Mouse (Mus musculus): ENCODE data around the gene Lrrc4c. TPM values are rescaled to one million over a fixed set of nuclear protein-coding genes. Genes with fewer than 3 reads are reported as not detected.

The Lrrc4c gene
- total RNA-seq, 2 experiments from 2014 or later, result 127 to 128 TPM

- no peak for DNase-seq (ENCODE audit: low spot score in 2 of 2)
- intact Hi-C loops (cut with DNase I), result no loop called here
Observed at GRCm38 (mm10) chr2:97525107-97525506, 1207.1 kb downstream of the Lrrc4c start.

- intact Hi-C loops (cut with DNase I), result no loop called here
- DNase-seq (ENCODE audit: low spot score in 2 of 2), result no peak
Observed at GRCm38 (mm10) chr2:97530622-97531021, 1212.7 kb downstream of the Lrrc4c start.

DNA sequence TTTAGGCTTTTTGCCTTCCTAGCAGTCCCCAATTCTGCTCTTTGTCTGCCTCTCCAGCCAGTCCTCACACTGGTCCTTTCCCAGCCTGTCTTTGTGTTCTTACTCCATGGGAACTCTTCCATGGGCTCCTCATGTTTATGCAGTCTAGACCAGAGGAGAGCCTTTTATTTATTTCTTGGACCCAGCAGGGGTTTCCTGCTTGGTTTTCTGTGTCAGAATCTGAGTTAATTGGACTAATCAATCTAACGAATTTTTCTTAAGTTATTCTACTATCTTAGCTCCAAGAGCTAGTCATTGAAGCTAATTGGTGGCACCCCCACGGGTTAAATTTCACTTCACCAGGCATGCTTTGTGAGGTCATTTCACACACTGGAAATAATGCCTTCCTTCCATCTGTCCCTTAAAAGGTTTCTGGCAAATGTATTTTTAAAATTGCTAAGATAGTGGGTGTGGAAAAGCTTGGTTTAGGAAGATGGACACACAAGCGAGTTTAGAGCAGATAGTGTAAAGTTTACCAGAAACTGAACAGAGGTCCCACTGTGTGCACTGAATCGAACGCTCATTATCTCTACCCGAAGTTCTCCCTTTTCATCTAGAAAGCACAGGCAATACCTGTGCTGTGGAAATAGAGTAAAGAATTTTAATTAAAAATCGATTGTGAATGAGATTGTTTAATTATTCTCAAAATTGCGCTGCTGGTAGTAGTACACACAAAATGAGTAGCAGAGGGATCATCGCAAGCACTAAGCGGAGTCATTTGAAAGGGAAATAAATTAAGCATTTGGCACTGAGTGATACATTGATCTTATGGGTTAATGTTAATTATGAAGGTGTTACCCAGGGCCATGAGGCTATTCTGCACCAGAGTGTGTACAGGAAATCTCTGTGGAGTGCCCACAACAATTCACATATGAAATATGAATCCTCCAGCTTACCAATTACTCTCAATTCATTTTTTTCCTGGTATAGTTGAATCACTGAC is 1226.0 kb downstream of the Lrrc4c start:
- intact Hi-C loops (cut with DNase I), result no loop called here
- DNase-seq (ENCODE audit: low spot score in 2 of 2), result no peak

GRCm38 (mm10) chr2:97544673-97545071 is 1226.7 kb downstream of the Lrrc4c start:
- intact Hi-C loops (cut with DNase I), result no loop called here

GRCm38 (mm10) chr2:97545946-97546345 is 1228.0 kb downstream of the Lrrc4c start:
- intact Hi-C loops (cut with DNase I), result no loop called here
- DNase-seq (ENCODE audit: low spot score in 2 of 2), result no peak

More at GRCm38 (mm10) chr2:97544673-97545071, 1226.7 kb downstream of the Lrrc4c start:
- DNase-seq (ENCODE audit: low spot score in 2 of 2), result no peak

DNA sequence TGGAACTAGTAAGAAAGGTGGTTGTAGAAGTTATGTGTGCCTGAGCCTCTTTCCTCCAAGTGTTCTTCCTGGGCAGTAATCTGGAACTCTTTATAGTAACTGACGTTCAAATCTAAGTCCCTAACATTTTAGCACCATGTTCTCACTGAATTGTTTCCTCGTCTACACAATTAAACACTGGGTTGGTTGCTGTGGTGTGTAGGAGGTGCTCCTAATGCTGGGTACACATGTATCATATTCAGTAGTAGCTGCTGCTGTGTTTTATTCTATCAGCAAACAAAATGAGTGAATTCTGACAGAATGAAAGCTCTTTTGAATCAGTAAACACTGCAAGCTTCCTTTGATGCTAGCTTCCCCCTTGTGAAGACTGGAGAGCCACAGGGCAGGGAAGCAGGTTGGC is 1246.5 kb downstream of the Lrrc4c start:
- no peak for DNase-seq (ENCODE audit: low spot score in 2 of 2)
- intact Hi-C loops (cut with DNase I), result no loop called here

DNA sequence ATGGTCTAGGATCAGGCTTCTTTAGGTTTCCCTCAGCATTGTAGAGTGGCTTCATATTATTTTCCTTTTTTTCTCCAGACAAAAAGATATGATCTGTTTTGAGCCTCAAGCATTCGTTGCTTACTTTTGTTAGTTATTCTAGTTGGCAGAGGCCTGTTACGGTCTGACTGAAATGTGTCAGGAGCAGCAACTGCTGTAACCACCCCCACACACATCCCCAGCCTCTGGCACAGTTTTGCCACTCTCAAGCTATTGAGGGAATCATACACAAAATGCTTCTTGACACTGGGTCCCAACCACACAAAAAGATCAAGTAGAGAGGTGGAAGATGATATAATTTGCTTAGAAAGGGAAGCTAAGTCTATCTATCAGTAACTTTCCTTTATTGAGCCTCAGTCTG is 1251.0 kb downstream of the Lrrc4c start:
- intact Hi-C loops (cut with DNase I), result no loop called here
- no peak for DNase-seq (ENCODE audit: low spot score in 2 of 2)

DNA sequence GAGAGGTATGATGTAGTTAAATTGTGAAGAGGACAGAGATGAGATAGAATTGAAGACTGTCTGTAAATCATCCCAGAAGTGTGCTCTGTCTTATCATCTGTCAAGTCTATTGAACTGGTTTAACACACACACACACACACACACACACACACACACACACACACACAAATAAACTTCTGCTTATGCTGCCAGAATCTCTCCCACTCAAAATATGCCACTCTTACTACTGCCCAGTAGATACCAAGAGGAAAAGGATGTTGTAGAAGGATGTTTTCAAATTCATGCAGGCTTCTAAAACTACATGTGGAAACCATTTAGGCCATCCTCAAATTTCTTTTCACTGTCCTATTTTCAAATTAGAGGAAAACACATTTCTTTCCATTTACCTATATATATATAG is 1257.0 kb downstream of the Lrrc4c start:
- DNase-seq (ENCODE audit: low spot score in 2 of 2), result peak; percentile 22 to 46
- intact Hi-C loops (cut with DNase I), result no loop called here

- intact Hi-C loops (cut with DNase I), result loop anchor here (10.0 kb wide), 1 partner anchor 106 kb away; no protein-coding TSS in a partner anchor
- no peak for DNase-seq (ENCODE audit: low spot score in 2 of 2)
Observed at GRCm38 (mm10) chr2:97581132-97581531, 1263.2 kb downstream of the Lrrc4c start.

DNA sequence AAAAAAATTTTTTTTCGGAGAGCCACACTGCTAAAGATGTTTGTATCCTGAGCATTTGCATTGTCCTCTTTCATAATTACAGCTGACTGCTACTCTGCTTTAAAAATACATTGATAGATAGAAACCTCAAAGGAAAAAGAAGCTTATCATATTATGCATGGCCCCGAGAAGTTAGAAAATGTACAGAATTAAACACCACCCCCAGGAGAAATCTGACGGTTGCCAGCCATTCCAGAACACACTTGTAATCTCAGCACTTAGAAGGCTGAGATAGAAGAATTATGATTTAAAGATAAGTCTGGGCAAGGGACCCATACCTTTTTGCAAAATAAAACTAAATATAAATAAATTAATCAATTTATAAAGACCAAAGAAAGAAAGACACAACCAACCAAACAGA is 1268.4 kb downstream of the Lrrc4c start:
- intact Hi-C loops (cut with DNase I), result loop anchor here (10.0 kb wide), 1 partner anchor 112 kb away; no protein-coding TSS in a partner anchor
- DNase-seq (ENCODE audit: low spot score in 2 of 2), result no peak

DNA sequence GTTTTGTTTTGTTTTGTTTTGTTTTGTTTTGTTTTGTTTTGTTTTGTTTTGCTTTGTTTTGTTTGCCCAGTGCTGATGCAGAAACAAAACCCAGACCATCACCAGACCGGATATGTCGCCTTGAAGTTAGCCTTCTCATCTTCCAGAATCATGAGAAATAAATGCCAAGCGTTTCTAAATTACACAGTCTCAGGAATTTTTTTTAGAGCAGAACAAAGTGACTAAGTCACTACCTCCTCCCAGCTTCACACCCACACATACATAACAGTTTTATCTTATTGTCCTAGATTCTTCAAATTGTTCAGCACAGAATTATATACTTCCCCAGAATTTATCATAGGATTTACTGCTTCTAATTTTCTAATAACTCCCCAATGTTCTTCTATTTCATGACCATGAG is 1272.6 kb downstream of the Lrrc4c start:
- intact Hi-C loops (cut with DNase I), result no loop called here
- peak in 1 of 2 experiments; percentile 18 for DNase-seq (ENCODE audit: low spot score in 2 of 2)

DNA sequence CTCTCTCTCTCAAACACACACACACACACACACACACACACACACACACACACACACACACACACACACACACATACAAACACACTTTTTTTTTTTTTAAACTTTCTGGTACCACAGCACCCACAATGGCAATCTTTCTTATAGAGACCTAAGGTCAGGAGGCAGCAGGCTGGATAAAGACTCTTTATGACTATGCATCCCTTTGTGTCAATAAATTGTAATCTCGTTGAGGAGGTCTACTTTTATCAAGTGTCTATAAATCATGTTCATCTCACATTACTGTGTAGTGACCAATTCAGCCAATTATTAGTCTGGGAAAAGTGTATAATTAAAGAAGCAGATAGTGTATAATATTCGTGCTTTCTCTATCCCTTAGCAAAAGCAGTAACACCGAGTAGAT is 1286.2 kb downstream of the Lrrc4c start:
- intact Hi-C loops (cut with DNase I), result no loop called here
- no peak for DNase-seq (ENCODE audit: low spot score in 2 of 2)

DNA sequence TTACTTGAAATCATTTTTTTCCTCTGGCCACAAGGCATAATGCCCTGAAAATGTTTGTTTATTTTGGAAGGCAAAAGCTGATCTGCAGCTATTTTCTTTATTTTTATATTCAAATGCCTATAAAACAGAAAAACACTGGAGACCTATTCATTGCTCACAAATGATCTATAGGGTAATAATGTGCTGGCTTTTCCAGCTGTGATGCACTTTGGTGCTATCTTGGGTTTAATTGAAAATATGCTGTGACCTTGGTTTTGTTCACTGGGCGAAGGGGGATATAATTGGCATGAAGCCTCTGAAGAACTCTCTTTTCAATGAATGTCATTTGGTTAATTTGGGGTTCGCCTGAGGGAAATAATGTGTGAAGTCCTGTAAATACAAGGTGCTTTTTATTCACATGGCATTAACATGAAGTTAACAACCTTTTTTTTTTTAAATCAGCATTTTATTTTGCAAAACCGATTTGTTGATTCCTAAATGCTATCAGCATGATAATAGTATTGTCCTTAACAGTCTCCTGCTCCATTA is 1286.8 kb downstream of the Lrrc4c start:
- intact Hi-C loops (cut with DNase I), result no loop called here
- DNase-seq (ENCODE audit: low spot score in 2 of 2), result no peak

- no peak for DNase-seq (ENCODE audit: low spot score in 2 of 2)
- intact Hi-C loops (cut with DNase I), result no loop called here
Observed at GRCm38 (mm10) chr2:97609436-97609835, 1291.5 kb downstream of the Lrrc4c start.

DNA sequence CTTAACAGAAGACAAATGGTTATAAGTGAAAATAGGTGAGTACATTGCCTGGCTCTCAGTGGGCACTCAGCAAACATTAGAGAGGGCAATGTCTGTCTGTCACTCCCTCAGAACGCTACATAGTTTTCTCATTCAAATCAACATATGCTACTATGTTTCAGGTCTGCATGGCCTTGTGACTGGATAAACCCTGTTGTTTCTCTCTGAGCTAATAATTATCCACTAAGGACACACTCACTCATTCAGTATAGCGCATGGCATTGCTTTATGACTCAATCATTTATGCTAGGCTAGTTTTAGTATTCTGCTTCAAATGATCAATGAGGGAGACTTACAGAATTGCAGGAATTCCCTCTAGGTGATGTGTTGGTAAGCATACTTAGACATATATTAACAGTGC is 1292.6 kb downstream of the Lrrc4c start:
- intact Hi-C loops (cut with DNase I), result loop anchor here (10.0 kb wide), 1 partner anchor 136 kb away; no protein-coding TSS in a partner anchor
- DNase-seq (ENCODE audit: low spot score in 2 of 2), result no peak

DNA sequence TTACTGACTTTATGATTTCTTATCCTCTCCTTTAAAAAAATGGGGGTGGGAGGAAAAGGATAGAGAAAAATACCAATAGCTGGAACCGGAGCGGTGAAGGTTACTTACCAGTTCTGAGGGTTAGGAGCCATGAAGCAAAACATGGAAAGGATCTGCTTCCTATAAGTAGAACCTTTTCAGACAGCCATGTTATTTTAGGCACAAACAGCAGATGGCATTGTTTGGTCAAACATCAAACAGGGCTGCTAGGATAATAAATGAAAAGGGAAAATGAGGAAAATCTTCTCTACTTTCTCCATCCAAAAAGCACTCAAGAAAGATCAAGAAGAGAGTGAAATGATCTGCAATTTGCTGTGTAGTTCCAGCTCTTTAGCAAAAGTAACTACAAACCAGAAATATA is 1296.8 kb downstream of the Lrrc4c start:
- DNase-seq (ENCODE audit: low spot score in 2 of 2), result no peak
- intact Hi-C loops (cut with DNase I), result loop anchor here (10.0 kb wide), 1 partner anchor 140 kb away; no protein-coding TSS in a partner anchor

- no peak for DNase-seq (ENCODE audit: low spot score in 2 of 2)
- intact Hi-C loops (cut with DNase I), result loop anchor here (10.0 kb wide), 1 partner anchor 144 kb away; no protein-coding TSS in a partner anchor
Observed at GRCm38 (mm10) chr2:97618589-97618988, 1300.6 kb downstream of the Lrrc4c start.

GRCm38 (mm10) chr2:97639941-97640340 is 1322.0 kb downstream of the Lrrc4c start:
- intact Hi-C loops (cut with DNase I), result no loop called here
- DNase-seq (ENCODE audit: low spot score in 2 of 2), result no peak

DNA sequence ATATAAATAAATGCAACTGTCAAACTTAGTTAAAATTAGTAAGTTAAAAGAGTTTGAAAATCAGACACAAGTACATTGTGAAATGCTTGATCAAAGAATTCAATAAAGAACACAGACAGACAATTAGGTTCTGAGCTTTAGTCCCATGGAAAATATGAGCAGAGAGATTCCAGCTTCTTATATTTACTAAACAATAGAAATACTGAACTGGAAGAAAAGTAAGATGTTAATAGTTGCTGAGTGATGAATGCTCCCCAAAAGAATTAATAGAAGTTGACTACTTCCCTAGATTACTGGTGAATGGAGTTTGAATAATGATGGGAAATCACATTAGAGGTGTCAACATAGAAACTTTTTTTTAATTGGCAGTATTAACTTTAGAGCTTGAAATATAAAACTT is 1323.7 kb downstream of the Lrrc4c start:
- intact Hi-C loops (cut with DNase I), result no loop called here
- DNase-seq (ENCODE audit: low spot score in 2 of 2), result no peak

GRCm38 (mm10) chr2:97652711-97653110 is 1334.7 kb downstream of the Lrrc4c start:
- DNase-seq (ENCODE audit: low spot score in 2 of 2), result no peak
- intact Hi-C loops (cut with DNase I), result no loop called here

Data from left cerebral cortex, postnatal 14 days (tissue).